Mouse (Mus musculus): ENCODE results near the gene Zfr.

DNA sequence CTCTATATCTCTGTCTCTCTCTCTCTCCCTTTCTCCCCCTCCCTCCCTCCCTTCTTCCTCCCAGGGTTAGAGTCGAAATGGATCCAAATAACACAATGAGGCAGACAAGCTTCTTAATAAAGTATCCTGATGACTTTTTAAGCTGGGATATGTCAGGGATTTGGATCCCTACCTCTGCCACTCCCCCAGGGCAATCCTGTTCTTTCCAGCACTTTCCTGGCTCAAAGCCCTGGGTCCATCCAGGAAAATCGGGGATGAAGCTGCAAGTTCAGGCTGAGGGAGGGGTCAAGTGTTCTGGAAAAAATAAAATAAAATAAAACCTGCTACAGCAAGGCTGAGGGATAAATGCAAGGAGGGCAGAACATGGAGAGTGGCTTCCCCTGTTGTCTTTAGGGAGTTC, 49.7 kb upstream of the Zfr start:
- no peak for TF ChIP-seq POLR2A (IDR thresholded peaks at IDR 0.05; ENCODE audit: insufficient read length, low read depth)
- no peak for TF ChIP-seq MYOD1 (IDR thresholded peaks at IDR 0.05; ENCODE audit: control insufficient read depth in 1 of 3, insufficient read length in 2 of 3, low read depth in 2 of 3)
- TF ChIP-seq E2F4 (IDR thresholded peaks at IDR 0.05; ENCODE audit: insufficient read depth) = no peak
- no peak for TF ChIP-seq TCF12 (IDR thresholded peaks at IDR 0.05; ENCODE audit: insufficient read depth, poor library complexity, severe bottlenecking)
- no peak for TF ChIP-seq MAX (IDR thresholded peaks at IDR 0.05; ENCODE audit: low read depth)
- no peak for TF ChIP-seq MYOG (IDR thresholded peaks at IDR 0.05; ENCODE audit: control insufficient read depth in 1 of 3, insufficient read depth in 1 of 3, insufficient read length in 2 of 3, low read depth in 2 of 3)
- no peak for TF ChIP-seq USF1 (IDR thresholded peaks at IDR 0.05; ENCODE audit: low read depth)
- TF ChIP-seq CEBPB (IDR thresholded peaks at IDR 0.05; ENCODE audit: insufficient read depth, poor library complexity, severe bottlenecking) = no peak
- no peak for TF ChIP-seq POLR2AphosphoS2 (IDR thresholded peaks at IDR 0.05; ENCODE audit: insufficient read length, low read depth)
- TF ChIP-seq REST (IDR thresholded peaks at IDR 0.05; ENCODE audit: insufficient read depth, insufficient read length) = no peak
- TF ChIP-seq SRF (IDR thresholded peaks at IDR 0.05; ENCODE audit: control insufficient read depth, insufficient read length, low read depth) = no peak
- TF ChIP-seq TCF3 (IDR thresholded peaks at IDR 0.05; ENCODE audit: insufficient read length, low read depth) = no peak
